Mouse (Mus musculus) midbrain, embryonic 16.5 days (tissue): Measurements from ENCODE around the gene Lrp6. TPM values are rescaled to one million over a fixed set of nuclear protein-coding genes. Genes with fewer than 3 reads are reported as not detected.

ENCODE experiments used
- ATAC-seq: fragments of 200-750 bp; cut with Nextera tagmentation; 2 replicates; pipeline ENCODE4 v1.8.0; 2017; ENCODE audit warnings: moderate TSS enrichment
- H3K27ac ChIP-seq: fragments of 300-500 bp; sonication (generic); 2 replicates; pipeline ENCODE4 v1.5.1; 2014; ENCODE audit warnings: mild to moderate bottlenecking, low read length, mixed read lengths
- H3K27me3 ChIP-seq: fragments of 300-500 bp; sonication (generic); 2 replicates; pipeline ENCODE4 v1.6.1; 2014; ENCODE audit warnings: low read depth, low read length, mixed read lengths; ENCODE audit not compliant: control insufficient read depth, insufficient read depth
- H3K36me3 ChIP-seq: fragments of 300-500 bp; sonication (generic); 2 replicates; pipeline ENCODE4 v1.6.1; 2014; ENCODE audit warnings: mild to moderate bottlenecking, low read length, moderate library complexity, mixed read lengths; ENCODE audit not compliant: control insufficient read depth, insufficient read depth
- H3K4me1 ChIP-seq: fragments of 300-500 bp; sonication (generic); 2 replicates; pipeline ENCODE4 v1.6.1; 2014; ENCODE audit warnings: mild to moderate bottlenecking, low read length, mixed read lengths; ENCODE audit not compliant: control insufficient read depth, insufficient read depth
- H3K4me2 ChIP-seq: fragments of 300-500 bp; sonication (generic); 2 replicates; pipeline ENCODE4 v1.6.1; 2014; ENCODE audit warnings: mild to moderate bottlenecking, low read length, mixed read lengths
- H3K4me3 ChIP-seq: fragments of 300-500 bp; sonication (generic); 2 replicates; pipeline ENCODE4 v1.5.1; 2014; ENCODE audit warnings: low read depth, mild to moderate bottlenecking, low read length, moderate library complexity, mixed read lengths
- H3K9ac ChIP-seq: fragments of 300-500 bp; sonication (generic); 2 replicates; pipeline ENCODE4 v1.6.1; 2014; ENCODE audit warnings: low read depth, low read length, mixed read lengths
- H3K9me3 ChIP-seq: fragments of 300-500 bp; sonication (generic); replicated peaks from 2 replicates; pipeline ENCODE4 v1.6.1; 2014; ENCODE audit warnings: mild to moderate bottlenecking, low read length, mixed read lengths; ENCODE audit not compliant: control insufficient read depth, poor library complexity, severe bottlenecking
- WGBS: fragments of 180-500 bp; shearing (Covaris S2); extraction: QIAGEN DNeasy Blood & Tissue Kit; methylation state at CpG from one replicate; pipeline ENCODE4 v1.1.7; 2014; 5-methylcytosine and 5-hydroxymethylcytosine counted together
- polyA plus RNA-seq: library from polyadenylated mRNA; unstranded; fragments of >200 nt; fragmentation: Nextera tagmentation; extraction: Ambion mirVana; gene quantifications from 2 replicates; pipeline ENCODE4 v1.2.1, GENCODE M21; 2015

Lrp6 gene
- polyA plus RNA-seq, 1 experiment from 2014 or later: 14.4 TPM

DNA sequence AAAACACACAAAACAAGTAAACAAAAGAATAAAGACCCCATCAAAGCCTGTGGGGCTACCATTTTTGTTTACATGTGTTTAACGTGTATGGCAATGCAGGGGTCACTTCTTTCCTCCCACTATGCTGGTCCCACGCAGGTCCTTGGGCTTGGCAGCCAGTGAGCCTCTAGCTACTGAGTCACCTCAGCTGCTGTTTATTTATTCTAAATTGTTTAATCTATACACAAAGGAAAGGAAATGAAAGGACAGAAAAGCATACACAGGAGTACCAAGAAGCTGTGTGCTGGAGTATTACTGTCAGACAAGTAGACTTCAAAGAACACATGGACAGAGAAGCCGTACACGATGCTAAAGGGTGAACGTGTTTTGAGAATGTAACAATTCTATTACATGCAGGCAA lies 122.8 kb downstream of the Lrp6 start:
- 78% methylated on average over 5 of the region's 5 CpGs for WGBS
- no peak for ATAC-seq
- Histone ChIP-seq H3K4me1 (peaks cover 6% of the 10 kb centered on the region), H3K4me3 (no peak overlapping the region), H3K4me2 (no peak overlapping the region), H3K27me3 (no peaks in the 10 kb centered on the region), H3K27ac (no peak overlapping the region), H3K36me3 (no peaks in the 10 kb centered on the region; the same call in 1 of the 2 replicates), H3K9me3 (no peaks in the 10 kb centered on the region), H3K9ac (no peak overlapping the region)

DNA sequence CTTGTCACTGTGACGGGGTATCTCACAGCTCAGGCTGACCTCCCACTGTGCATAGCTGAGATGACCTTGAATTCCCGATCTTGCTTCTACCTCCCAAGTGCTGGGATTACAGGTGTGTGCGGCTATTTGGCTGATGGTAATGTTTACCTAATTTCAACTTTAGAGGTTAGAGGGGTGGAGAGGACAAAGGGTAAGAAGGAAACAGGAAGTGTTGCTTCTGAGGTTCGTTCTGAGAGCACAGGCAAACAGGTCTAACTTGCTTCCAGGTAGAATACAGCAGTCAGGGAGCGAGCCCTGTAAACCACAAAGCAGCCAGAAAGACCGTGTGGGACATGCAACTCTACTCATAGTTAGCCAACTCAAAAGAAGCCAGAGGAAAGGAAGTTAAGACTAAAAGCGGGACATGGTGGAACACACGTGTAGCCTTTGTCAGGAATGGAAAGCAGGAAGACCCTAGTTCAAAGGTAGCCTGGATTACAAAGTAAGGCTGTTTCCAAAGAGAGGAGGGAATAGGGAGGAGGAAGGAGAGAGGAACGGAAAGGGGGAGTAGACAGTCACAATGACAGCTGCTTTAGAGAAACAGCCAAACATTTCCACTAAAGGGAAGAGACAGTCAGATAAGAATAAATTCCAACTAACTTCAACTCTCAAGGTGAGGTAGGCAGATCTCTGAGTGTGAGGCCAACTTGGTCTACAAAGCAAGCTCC lies 123.4 kb downstream of the Lrp6 start:
- 82% methylated on average over 9 of the region's 9 CpGs for WGBS
- ATAC-seq: no peak

DNA sequence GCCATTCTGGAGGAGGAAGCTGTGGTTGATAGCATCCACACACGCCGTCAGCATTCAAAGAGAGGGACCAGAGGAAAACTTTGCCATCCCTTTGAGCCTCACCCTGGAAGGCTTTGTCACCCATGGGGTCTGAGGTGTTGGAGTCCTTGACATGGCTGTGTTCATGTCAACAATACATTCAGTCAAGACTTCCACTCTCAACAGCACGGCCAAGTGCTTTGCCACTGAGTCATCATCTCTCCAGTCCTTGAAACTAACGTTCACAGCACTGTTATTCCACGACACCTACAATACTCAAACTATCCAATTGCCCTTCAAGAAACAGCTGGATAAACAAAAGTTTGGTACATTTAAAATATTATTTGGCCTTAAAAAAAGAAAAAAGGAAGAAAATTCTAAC lies 124.5 kb downstream of the Lrp6 start:
- no peaks in the 10 kb centered on the region for H3K27me3 ChIP-seq
- no peak overlapping the region for H3K4me2 ChIP-seq
- no peaks in the 10 kb centered on the region; the same call in 1 of the 2 replicates for H3K36me3 ChIP-seq
- no peaks in the 10 kb centered on the region for H3K9me3 ChIP-seq
- WGBS: 86% methylated on average over 5 of the region's 5 CpGs
- no peak overlapping the region for H3K4me3 ChIP-seq
- no peak overlapping the region for H3K9ac ChIP-seq
- no peak overlapping the region for H3K27ac ChIP-seq
- no peak for ATAC-seq
- H3K4me1 ChIP-seq: peaks cover 8% of the 10 kb centered on the region

More for the DNA sequence above, 123.4 kb downstream of the Lrp6 start:
- Histone ChIP-seq H3K9ac (no peak overlapping the region), H3K36me3 (no peaks in the 10 kb centered on the region; the same call in 1 of the 2 replicates), H3K4me1 (peaks cover 8% of the 10 kb centered on the region), H3K4me3 (no peak overlapping the region), H3K27me3 (no peaks in the 10 kb centered on the region), H3K27ac (no peak overlapping the region), H3K9me3 (no peaks in the 10 kb centered on the region), H3K4me2 (no peak overlapping the region)

DNA sequence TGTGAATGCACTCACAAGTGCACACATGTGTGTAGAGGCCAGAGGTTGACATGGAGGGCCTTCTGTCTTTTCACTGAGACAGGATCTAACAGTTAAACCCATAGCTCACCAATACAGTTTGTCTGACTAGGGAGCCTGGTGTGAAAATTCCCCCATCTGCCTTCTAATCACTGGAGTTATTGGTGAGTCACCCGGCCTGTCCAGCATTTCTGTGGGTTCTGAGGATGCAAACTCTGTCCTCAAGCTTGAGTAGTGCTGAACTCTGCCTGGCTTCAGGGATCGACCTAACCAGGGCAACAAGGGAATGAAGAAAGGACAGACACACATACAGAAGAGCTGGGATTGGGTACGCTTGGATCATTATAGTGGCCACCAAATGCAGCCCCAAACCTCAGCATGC lies 125.0 kb downstream of the Lrp6 start:
- no peaks in the 10 kb centered on the region for H3K9me3 ChIP-seq
- WGBS: 96% methylated on average over 3 of the region's 3 CpGs
- H3K4me1 ChIP-seq: peaks cover 8% of the 10 kb centered on the region
- no peak for ATAC-seq
- no peak overlapping the region for H3K9ac ChIP-seq
- H3K27me3 ChIP-seq: no peaks in the 10 kb centered on the region
- no peaks in the 10 kb centered on the region; the same call in 1 of the 2 replicates for H3K36me3 ChIP-seq
- H3K4me3 ChIP-seq: no peak overlapping the region
- H3K4me2 ChIP-seq: no peak overlapping the region
- H3K27ac ChIP-seq: no peak overlapping the region

DNA sequence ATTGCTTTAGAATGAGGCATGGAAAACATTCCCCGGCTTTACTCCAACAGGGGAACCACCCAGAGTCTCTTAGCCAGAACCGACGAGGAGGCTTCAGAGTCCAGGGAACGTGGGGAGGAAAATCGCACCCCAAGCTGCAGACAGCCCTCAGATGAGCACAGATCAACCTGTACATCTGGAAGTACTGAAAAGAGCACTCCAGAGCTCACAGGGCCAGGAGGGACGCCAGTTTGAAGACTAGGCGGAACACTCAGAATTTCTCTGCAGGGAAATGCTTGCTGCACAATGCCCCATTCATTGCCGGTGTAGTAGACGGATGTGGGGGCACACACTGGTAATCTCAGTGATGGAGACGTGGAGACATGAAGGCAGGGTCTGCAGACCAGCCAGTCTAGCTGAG lies 126.7 kb downstream of the Lrp6 start:
- H3K9me3 ChIP-seq: no peaks in the 10 kb centered on the region
- peaks cover 8% of the 10 kb centered on the region for H3K4me1 ChIP-seq
- peak overlapping the region; percentile 12; the same call in 1 of the 2 replicates for H3K9ac ChIP-seq
- H3K4me3 ChIP-seq: peak overlapping the region; percentile 26
- peak; percentile 2; the same call in 1 of the 2 replicates for ATAC-seq
- WGBS: 25% methylated on average over 10 of the region's 10 CpGs
- peak overlapping the region; percentile 71 for H3K27ac ChIP-seq
- no peaks in the 10 kb centered on the region for H3K27me3 ChIP-seq
- no peaks in the 10 kb centered on the region; the same call in 1 of the 2 replicates for H3K36me3 ChIP-seq
- peak overlapping the region; percentile 53 for H3K4me2 ChIP-seq

DNA sequence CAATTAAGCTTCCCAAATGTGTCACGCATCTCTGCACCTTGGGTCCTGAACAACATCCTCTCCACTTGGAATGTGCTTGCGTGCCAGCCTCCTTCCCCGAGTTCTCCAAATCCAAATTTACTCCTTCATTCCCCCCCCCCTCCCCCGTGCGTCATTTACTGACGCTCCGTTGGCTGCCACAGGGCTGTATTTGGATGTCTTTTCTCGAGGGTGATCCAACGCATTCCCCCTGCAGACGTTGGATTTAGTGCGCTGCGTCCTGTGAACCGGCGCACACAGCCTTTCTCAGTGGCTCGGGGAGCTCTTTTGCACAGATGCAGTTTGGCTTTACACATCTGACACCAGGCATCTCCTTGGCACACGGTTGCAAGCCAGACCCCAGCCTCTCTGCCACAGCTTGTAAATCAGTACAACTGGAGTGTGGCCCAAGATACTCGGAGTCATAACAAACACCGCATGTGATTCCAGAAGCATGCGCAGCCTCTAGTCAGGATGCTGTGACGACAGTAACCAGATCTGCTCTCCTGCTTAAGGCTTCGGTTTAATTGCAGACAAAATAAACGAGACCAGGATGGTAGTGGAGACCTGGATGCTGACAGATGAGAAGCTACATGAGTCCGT lies 127.3 kb downstream of the Lrp6 start:
- Histone ChIP-seq H3K27me3 (no peaks in the 10 kb centered on the region), H3K9ac (peak overlapping the region; percentile 12), H3K4me1 (peaks cover 8% of the 10 kb centered on the region), H3K4me2 (peak overlapping the region; percentile 53), H3K9me3 (no peaks in the 10 kb centered on the region), H3K36me3 (no peaks in the 10 kb centered on the region), H3K27ac (peak overlapping the region; percentile 71), H3K4me3 (peak overlapping the region; percentile 26)
- ATAC-seq: peak; percentile 79
- 10% methylated on average over 23 of the region's 23 CpGs for WGBS

DNA sequence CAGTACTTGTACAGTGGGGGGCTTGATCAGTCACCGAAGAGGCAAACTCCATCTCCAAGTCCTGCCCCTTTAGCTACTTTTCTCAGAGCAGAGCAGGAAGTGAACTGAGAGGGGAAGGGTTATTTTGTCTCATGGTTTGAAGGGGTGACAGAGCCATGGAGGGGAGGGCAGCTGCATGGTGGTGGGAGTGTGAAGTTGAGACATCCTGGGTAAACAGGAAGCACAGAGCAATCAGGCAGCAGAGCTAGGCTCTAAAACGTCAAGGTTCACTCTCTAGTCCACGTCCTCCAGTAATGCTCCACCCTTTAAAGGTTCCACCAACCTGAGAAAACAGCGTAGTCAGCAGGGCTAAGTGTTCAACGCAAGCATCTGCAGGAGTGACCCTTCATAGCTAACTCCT lies 129.8 kb downstream of the Lrp6 start:
- Histone ChIP-seq H3K9me3 (no peaks in the 10 kb centered on the region), H3K36me3 (no peaks in the 10 kb centered on the region), H3K4me1 (peaks cover 8% of the 10 kb centered on the region), H3K27me3 (no peaks in the 10 kb centered on the region), H3K4me3 (no peak overlapping the region), H3K27ac (no peak overlapping the region), H3K4me2 (no peak overlapping the region), H3K9ac (no peak overlapping the region)
- no peak for ATAC-seq
- 90% methylated on average over 5 of the region's 5 CpGs for WGBS

DNA sequence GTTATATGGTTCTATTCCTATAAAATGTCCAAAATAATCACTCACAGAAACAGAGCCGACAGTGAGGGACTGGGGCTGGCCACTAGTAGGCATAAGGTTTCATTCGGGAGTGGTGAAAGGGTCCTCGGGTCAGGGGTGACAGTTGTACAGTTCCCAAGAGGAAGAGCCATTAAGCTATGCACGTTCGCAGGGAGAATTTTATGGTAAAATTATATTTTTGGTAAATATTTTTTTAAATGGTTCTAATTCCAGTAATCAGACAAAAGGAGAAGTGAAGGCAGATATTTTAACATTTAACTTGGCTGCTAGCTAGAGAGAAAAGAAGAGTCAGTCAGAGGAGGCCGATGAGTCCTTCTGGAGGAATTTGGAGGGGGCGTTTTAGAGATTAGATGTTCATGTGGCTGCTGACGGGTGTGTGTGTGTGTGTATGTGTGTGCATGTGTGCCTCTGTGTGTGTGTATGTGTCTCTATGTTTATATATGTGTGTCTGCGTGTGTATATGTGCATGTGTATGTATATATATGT lies 131.8 kb downstream of the Lrp6 start:
- Histone ChIP-seq H3K27me3 (no peaks in the 10 kb centered on the region), H3K36me3 (no peaks in the 10 kb centered on the region), H3K4me3 (no peak overlapping the region), H3K9ac (no peak overlapping the region), H3K27ac (no peak overlapping the region), H3K9me3 (no peaks in the 10 kb centered on the region), H3K4me1 (peaks cover 6% of the 10 kb centered on the region), H3K4me2 (no peak overlapping the region)
- no peak for ATAC-seq
- WGBS: 85% methylated on average over 9 of the region's 9 CpGs

DNA sequence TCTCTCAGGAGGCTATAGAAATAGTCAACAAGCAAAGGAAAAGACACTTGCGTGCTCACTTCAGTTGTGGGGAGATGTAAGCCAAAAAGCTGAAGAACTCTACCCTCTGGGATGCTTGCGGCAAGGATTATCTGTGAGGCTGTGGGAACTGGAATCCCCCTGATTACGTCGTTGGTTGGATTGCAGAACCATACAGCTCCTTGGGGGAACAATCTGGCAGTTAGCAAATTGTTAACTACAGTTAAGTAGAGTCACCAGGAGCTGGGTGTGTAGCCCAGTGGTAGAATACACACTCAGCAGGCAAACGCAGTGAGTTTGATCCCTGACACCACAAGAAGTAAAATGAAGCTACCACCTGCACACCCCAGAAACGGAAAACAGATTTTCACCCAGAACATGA lies 132.7 kb downstream of the Lrp6 start:
- Histone ChIP-seq H3K4me2 (no peak overlapping the region), H3K36me3 (no peaks in the 10 kb centered on the region), H3K9me3 (no peaks in the 10 kb centered on the region), H3K27me3 (no peaks in the 10 kb centered on the region), H3K4me3 (no peak overlapping the region), H3K4me1 (peaks cover 3% of the 10 kb centered on the region; the same call in 1 of the 2 replicates), H3K27ac (no peak overlapping the region), H3K9ac (no peak overlapping the region)
- ATAC-seq: no peak
- 66% methylated on average over 6 of the region's 6 CpGs for WGBS
